Mouse (Mus musculus) hindbrain, embryonic 11.5 days (tissue): ENCODE measurements at regions not wholly inside any gene's neighbourhood (a gene's known extent, or its start where the extent isn't known, plus 50 kb on each side); places are given as distances from the start of the nearest gene placed in this dataset.

Experiments
- ATAC-seq: fragments of 200-750 bp; cut with Nextera tagmentation; 2 replicates; pipeline ENCODE4 v1.8.0; 2017; ENCODE audit warnings: mild to moderate bottlenecking, moderate TSS enrichment, moderate library complexity; ENCODE audit not compliant: low FRiP score
- DNase-seq: peaks from one replicate; pipeline ENCODE4 v3.0.0-alpha.2; 2015; ENCODE audit warnings: low spot score
- H3K27ac ChIP-seq: fragments of 300-500 bp; sonication (generic); 2 replicates; pipeline ENCODE4 v1.5.1; 2014; ENCODE audit warnings: mild to moderate bottlenecking, low read depth, low read length
- H3K27me3 ChIP-seq: fragments of 300-500 bp; sonication (generic); 2 replicates; pipeline ENCODE4 v1.6.1; 2014; ENCODE audit warnings: mild to moderate bottlenecking, low read length, moderate library complexity, mixed read lengths; ENCODE audit not compliant: control insufficient read depth, insufficient read depth
- H3K36me3 ChIP-seq: fragments of 300-500 bp; sonication (generic); 2 replicates; pipeline ENCODE4 v1.6.1; 2014; ENCODE audit warnings: mild to moderate bottlenecking, low read length, moderate library complexity, mixed read lengths; ENCODE audit not compliant: control insufficient read depth, insufficient read depth
- H3K4me1 ChIP-seq: fragments of 300-500 bp; sonication (generic); replicated peaks from 2 replicates; pipeline ENCODE4 v1.6.1; 2014; ENCODE audit warnings: low read length, mixed read lengths; ENCODE audit not compliant: control insufficient read depth, insufficient read depth
- H3K4me2 ChIP-seq: fragments of 300-500 bp; sonication (generic); replicated peaks from 2 replicates; pipeline ENCODE4 v1.6.1; 2014; ENCODE audit warnings: mild to moderate bottlenecking, low read depth, low read length
- H3K4me3 ChIP-seq: fragments of 300-500 bp; sonication (generic); 2 replicates; pipeline ENCODE4 v1.5.1; 2014; ENCODE audit warnings: low read depth, low read length
- H3K9ac ChIP-seq: fragments of 300-500 bp; sonication (generic); 2 replicates; pipeline ENCODE4 v1.6.1; 2014; ENCODE audit warnings: low read depth, low read length
- H3K9me3 ChIP-seq: fragments of 300-500 bp; sonication (generic); 2 replicates; pipeline ENCODE4 v1.6.1; 2016; ENCODE audit warnings: low read length; ENCODE audit not compliant: control insufficient read depth
- WGBS: fragments of 180-500 bp; shearing (Covaris S2); extraction: QIAGEN DNeasy Blood & Tissue Kit; methylation state at CpG from one replicate; pipeline ENCODE4 v1.1.7; 2014; 5-methylcytosine and 5-hydroxymethylcytosine counted together

- 87% methylated on average over 9 of the region's 9 CpGs for WGBS
- no peak overlapping the region for H3K4me3 ChIP-seq
These were observed 245.2 kb downstream of the Sp3 start for GRCm38 (mm10) chr2:72735035-72735434.

GRCm38 (mm10) chr2:72736685-72737084 is 243.6 kb downstream of the Sp3 start:
- Histone ChIP-seq H3K27me3 (no peaks in the 10 kb centered on the region), H3K9me3 (no peaks in the 10 kb centered on the region), H3K9ac (no peak overlapping the region), H3K4me2 (no peak overlapping the region), H3K36me3 (no peaks in the 10 kb centered on the region), H3K27ac (no peak overlapping the region), H3K4me3 (no peak overlapping the region), H3K4me1 (no peaks in the 10 kb centered on the region)
- no peak for DNase-seq
- WGBS = 86% methylated on average over 3 of the region's 3 CpGs
- ATAC-seq = no peak

More at GRCm38 (mm10) chr2:72735035-72735434, 245.2 kb downstream of the Sp3 start:
- no peaks in the 10 kb centered on the region for H3K9me3 ChIP-seq
- H3K4me2 ChIP-seq = no peak overlapping the region
- ATAC-seq (no peak), DNase-seq (no peak)
- H3K4me1 ChIP-seq = no peaks in the 10 kb centered on the region
- no peaks in the 10 kb centered on the region for H3K27me3 ChIP-seq
- H3K9ac ChIP-seq = no peak overlapping the region
- no peak overlapping the region for H3K27ac ChIP-seq
- no peaks in the 10 kb centered on the region for H3K36me3 ChIP-seq

DNA sequence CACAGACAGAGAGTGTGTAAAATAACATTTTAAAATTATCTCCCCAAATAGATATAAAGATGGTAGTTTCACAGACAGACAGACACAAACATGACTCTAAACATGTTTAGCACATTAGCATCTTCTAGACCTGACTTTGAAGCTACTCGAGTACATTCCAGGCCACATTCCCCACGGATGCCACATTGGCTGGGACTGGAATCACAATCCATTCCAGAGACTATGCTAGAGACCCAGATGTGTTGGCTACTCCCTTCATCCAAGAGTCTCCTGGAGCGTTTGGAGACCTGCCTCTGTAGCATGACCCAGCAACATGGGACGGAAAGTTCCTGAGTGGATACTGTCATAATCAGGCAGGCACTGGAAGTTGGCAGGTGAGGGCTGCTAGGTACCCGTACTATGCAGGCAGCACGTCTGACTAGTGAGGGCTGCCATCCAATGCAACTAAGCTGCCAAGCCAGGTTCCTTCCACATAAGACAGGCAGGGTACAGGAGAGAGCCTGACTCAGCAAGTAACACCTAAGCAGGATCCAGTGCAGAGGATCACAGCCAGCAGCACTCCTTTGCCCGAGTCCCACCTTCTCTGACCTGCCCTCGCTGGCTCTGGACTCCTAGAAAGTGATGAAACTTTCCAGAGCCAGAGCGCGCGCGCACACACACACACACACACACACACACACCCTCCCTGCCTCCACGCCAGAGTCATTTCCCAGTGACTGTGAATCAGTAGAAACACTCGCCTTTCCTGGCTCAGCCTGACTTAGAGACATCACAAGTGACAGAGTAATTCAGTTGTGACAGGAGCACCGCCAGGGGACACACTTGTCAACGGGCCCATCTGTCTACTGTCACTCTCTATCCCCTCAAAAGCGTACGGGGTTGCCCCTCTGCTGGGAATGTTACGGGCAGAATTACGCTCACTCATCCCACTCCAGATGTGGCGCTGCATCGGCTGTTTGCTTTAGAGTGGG is 239.6 kb downstream of the Sp3 start:
- H3K36me3 ChIP-seq = no peaks in the 10 kb centered on the region
- no peaks in the 10 kb centered on the region for H3K9me3 ChIP-seq
- 62% methylated on average over 22 of the region's 22 CpGs for WGBS
- peak; percentile 40 for DNase-seq
- no peak overlapping the region for H3K9ac ChIP-seq
- H3K27me3 ChIP-seq = no peaks in the 10 kb centered on the region
- ATAC-seq = no peak; the same call in 1 of the 2 replicates
- no peak overlapping the region for H3K4me2 ChIP-seq
- H3K27ac ChIP-seq = no peak overlapping the region
- no peak overlapping the region for H3K4me3 ChIP-seq
- no peaks in the 10 kb centered on the region for H3K4me1 ChIP-seq

DNA sequence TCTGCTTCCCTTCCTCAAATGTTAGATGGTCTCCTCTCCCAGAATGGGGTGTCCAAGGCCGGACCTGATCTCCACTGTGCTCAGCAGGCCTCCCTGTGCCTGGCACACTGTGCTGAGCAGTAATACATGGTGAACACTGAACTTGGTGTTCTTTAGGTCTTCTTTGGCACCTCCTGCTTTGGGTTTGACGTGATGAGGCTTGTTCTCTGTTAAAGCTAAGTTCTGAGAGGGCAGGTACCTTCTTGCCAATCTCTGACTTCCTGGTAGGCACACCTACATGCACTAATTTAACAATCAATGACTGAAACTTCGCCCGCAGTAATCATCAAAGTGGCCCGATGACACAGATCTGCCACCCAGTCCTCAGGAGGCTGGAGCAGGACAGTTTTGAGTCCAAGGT is 238.5 kb downstream of the Sp3 start:
- DNase-seq (no peak), ATAC-seq (no peak)
- 87% methylated on average over 5 of the region's 5 CpGs for WGBS
- H3K36me3 ChIP-seq = no peaks in the 10 kb centered on the region
- no peaks in the 10 kb centered on the region for H3K27me3 ChIP-seq
- no peak overlapping the region for H3K4me2 ChIP-seq
- no peak overlapping the region for H3K27ac ChIP-seq
- no peak overlapping the region for H3K9ac ChIP-seq
- H3K4me1 ChIP-seq = no peaks in the 10 kb centered on the region
- H3K4me3 ChIP-seq = no peak overlapping the region
- H3K9me3 ChIP-seq = no peaks in the 10 kb centered on the region

DNA sequence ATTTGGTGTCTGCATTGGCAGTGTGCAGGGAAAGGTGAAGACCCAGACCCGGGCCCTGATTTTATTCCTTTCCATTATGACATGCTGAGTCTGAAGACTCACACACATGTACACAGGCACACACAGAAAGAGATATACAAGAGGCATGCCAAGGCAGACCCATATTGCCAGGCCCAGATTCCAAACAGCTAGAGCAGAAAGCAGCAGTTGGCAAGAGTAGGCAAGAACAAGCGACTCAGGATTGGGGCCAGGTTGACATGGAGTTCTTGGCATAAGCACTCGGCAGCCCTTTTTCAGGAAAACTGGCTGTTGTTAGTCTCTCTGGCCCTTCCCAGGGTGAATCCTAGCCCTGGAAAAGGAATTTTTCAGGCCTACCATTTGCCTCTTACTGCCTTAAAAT is 236.6 kb downstream of the Sp3 start:
- H3K4me1 ChIP-seq = no peaks in the 10 kb centered on the region
- H3K27me3 ChIP-seq = no peaks in the 10 kb centered on the region
- H3K4me3 ChIP-seq = no peak overlapping the region
- no peaks in the 10 kb centered on the region for H3K9me3 ChIP-seq
- no peak for DNase-seq
- 92% methylated on average over 3 of the region's 3 CpGs for WGBS
- H3K27ac ChIP-seq = no peak overlapping the region
- no peaks in the 10 kb centered on the region for H3K36me3 ChIP-seq
- H3K9ac ChIP-seq = no peak overlapping the region
- ATAC-seq = no peak
- no peak overlapping the region for H3K4me2 ChIP-seq

- ATAC-seq (no peak), DNase-seq (no peak)
- no peak overlapping the region for H3K9ac ChIP-seq
- 72% methylated on average over 4 of the region's 4 CpGs for WGBS
- H3K4me3 ChIP-seq = no peak overlapping the region
- H3K4me2 ChIP-seq = no peak overlapping the region
- H3K9me3 ChIP-seq = no peaks in the 10 kb centered on the region
- no peak overlapping the region for H3K27ac ChIP-seq
- H3K27me3 ChIP-seq = no peaks in the 10 kb centered on the region
- H3K36me3 ChIP-seq = no peaks in the 10 kb centered on the region
- H3K4me1 ChIP-seq = no peaks in the 10 kb centered on the region
These were observed 235.3 kb downstream of the Sp3 start for GRCm38 (mm10) chr2:72744901-72745300.

DNA sequence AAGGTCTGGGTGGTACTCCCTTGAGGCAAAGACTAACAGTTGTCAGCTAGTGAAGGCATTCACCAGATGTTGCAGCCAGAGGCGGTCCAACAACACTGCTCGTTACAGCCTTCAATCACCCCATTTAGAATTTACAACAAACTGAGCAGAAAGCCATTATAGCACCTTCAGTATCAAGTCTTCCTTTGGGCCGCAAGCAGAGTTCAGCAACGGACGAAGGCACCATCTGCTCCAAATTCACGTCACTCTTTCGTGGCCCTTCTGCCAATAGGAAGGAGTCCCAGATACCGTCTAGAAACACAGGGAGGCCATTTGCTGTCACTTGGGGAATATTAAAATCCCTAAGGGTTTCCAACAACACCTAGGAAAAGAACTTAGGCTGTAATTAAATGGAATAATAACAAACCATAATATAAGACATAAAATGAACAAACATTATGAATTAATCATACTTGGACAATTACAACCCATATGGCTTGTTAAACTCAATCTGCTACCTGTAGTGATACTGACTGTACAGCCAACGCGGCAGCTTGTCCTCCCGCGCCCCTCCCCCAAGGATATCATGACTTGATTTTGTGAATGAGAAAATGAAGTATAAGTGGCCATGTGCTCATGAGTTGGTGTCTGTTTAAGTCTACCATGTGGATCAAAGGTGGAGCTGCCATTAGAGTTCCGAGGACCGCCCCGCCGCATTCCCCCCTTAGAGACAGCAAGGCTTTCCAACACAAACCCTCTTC is 233.6 kb downstream of the Sp3 start:
- DNase-seq = no peak
- Histone ChIP-seq H3K9me3 (no peaks in the 10 kb centered on the region), H3K9ac (no peak overlapping the region), H3K27me3 (no peaks in the 10 kb centered on the region), H3K36me3 (no peaks in the 10 kb centered on the region), H3K4me3 (no peak overlapping the region), H3K27ac (no peak overlapping the region), H3K4me1 (no peaks in the 10 kb centered on the region), H3K4me2 (no peak overlapping the region)
- 81% methylated on average over 16 of the region's 16 CpGs for WGBS
- ATAC-seq = no peak

- Histone ChIP-seq H3K27ac (no peak overlapping the region), H3K9me3 (no peaks in the 10 kb centered on the region), H3K4me2 (no peak overlapping the region), H3K36me3 (no peaks in the 10 kb centered on the region), H3K27me3 (no peaks in the 10 kb centered on the region), H3K9ac (no peak overlapping the region), H3K4me3 (no peak overlapping the region), H3K4me1 (no peaks in the 10 kb centered on the region)
- 93% methylated on average over 5 of the region's 5 CpGs for WGBS
- no peak for DNase-seq
- ATAC-seq = no peak
These were observed 232.9 kb downstream of the Sp3 start for GRCm38 (mm10) chr2:72747299-72747698.
